Mouse (Mus musculus) layer of hippocampus, adult 9-11 months (tissue): ENCODE measurements around the gene Necap1.

Experiments
- DNase-seq: peaks from one replicate; pipeline ENCODE4 v3.0.0; 2022

Necap1 gene

DNA sequence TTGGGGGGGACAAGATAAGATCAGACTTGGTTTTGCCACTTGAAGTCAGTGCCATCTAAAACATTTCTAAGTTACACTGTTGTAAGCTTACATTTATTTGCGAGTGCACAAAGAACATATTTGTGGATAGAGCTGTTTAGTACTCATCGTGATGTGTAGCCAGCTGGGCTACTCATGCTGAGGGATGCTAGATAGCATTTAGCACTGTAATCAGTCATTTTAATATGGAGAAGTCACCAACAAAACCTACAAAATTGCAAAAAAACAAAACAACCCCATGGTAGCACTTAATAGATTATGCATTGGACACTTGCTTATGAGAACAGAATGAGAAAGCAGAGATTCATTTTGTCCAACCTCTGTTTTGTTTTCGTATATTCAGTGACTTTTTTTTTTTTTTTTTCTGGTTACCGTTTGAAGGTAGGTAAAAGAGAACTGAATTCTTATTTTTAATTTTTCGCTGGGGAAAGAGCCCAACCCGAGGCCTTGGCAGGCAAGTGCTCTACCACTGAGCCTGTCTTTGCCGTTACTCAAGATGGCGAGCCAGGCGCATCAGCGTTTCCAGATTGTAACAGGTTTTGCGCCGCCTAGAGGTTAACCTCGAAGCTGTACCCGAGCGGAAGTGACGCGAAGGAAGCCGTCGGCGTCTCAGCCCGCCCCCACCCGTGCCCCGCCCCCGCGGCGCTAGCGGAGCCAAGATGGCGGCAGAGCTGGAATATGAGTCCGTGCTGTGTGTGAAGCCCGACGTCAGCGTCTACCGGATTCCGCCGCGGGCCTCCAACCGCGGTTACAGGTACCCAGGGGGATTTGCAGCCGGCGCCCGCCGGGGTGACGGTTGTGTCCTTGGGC is at the start of gene Necap1:
TSS of gene Necap1 (plus strand) at position 604 of the 849 bp plus-strand sequence.
- peak; percentile 97 for DNase-seq

DNA sequence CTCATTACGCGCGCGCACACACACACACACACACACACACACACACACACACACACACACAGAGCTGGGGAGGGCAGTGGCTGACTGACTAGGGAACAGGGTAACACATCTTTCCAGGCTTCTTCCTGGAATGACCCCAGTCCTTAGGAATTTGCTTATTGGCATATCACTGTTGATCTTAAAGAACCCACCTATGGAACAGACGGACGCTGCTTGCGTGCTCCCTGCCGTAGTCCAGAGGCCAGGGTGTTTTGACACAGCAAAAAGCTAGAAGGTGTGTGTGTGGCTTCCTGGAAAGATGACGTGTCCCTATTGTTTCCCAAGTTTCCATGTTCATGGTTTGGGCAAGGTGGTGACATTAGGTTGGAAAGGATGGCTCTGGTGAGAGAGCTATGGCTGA is 49.1 kb upstream of the Necap1 start:
- DNase-seq: no peak

- DNase-seq: peak; percentile 87
These were observed 48.1 kb upstream of the Necap1 start for GRCm38 (mm10) chr6:122825923-122826742.

GRCm38 (mm10) chr6:122828086-122828485 is 46.2 kb upstream of the Necap1 start:
- DNase-seq: no peak

GRCm38 (mm10) chr6:122832880-122833279 is 41.4 kb upstream of the Necap1 start:
- no peak for DNase-seq

DNA sequence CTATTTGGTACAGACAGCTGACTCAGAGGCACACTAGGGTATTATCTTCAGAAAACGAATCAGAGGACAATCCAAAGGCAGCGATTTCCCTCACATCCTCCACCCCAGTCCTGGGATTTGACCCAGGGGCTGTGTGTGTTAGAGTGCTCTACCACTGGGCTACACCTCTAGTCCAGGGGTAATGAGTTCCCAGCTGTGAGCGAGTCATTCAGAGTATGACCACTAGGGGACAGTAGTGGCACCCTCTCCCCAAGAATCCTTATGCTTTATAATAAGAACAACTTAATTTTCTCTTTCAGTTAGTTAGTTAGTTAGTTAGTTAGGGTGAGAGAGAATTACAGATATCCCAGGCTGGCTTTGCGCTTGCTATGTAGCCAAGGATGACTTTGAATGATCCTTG is 39.9 kb upstream of the Necap1 start:
- no peak for DNase-seq

- no peak for DNase-seq
These were observed 37.3 kb upstream of the Necap1 start for GRCm38 (mm10) chr6:122836974-122837373.

- no peak for DNase-seq
These were observed 36.7 kb upstream of the Necap1 start for GRCm38 (mm10) chr6:122837539-122837938.

GRCm38 (mm10) chr6:122843759-122844158 is 30.5 kb upstream of the Necap1 start:
- no peak for DNase-seq

- no peak for DNase-seq
These were observed 21.6 kb upstream of the Necap1 start for GRCm38 (mm10) chr6:122852696-122853095.

- DNase-seq: no peak
These were observed 19.7 kb upstream of the Necap1 start for GRCm38 (mm10) chr6:122854552-122854951.

DNA sequence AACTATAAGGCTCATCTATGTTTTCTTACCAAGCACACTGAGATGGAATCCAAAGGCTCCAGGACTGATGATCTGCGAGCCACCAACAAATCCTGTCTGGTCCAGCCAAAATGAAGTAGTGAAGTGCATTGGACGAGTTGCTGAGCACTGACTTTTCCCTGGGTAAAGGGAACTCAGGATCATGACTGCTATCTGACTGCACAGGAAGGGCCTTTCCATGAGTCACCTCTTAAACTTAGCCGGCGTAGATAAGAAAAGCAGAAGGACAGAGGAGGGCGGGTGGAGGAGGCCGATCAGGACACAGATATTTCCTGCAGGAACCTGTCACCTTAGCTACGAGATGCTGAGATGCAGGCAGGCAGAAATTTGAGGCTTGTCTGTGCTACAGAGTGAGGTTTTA is 18.3 kb upstream of the Necap1 start, which contains the start of gene C3ar1:
TSS of gene C3ar1 (minus strand) at position 207 of the 400 bp plus-strand sequence.
- peak; percentile 44 for DNase-seq

DNA sequence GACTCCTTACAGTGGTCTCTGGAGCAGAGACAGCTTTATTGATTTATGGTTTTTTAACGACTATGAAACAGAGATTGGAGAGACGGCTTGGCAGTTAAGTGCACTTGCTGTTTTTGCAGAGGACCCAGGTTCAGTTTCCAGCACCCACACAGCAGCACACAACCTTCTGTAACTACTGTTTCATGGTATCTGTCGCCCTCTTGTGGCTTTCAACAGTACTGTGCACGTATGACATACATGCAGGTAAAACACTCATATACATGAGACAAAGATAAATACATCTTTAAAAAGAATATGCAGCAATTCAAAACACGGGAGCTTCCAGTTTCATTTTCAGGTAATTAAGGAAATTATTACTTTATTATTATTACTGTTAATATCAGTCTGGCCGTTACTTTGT is 11.8 kb upstream of the Necap1 start:
- DNase-seq: no peak

- DNase-seq: peak; percentile 53
These were observed 11.4 kb upstream of the Necap1 start for GRCm38 (mm10) chr6:122862871-122863270.

- DNase-seq: no peak
These were observed 6.4 kb upstream of the Necap1 start for GRCm38 (mm10) chr6:122867914-122868313.

GRCm38 (mm10) chr6:122869846-122870245 is 4.4 kb upstream of the Necap1 start:
- no peak for DNase-seq

DNA sequence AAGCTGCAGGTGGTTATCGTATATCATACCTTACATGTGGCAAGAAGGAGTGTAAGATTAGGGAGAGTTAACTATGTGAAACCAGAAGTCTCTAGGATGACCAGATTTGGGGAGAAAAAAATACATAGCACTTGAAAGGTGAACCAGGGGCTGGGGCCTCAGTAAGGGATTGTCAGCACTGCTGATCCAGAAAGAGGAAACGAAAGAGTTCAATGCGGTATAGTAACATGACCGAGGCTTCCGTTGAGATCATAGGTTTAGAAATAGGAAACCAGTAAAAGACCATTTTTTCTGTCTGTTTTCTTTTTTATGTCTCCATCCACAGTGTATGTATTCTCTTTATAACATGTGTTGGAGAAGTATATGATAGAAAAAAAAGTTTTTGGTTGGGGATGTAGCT is 1.5 kb upstream of the Necap1 start:
- peak; percentile 52 for DNase-seq

DNA sequence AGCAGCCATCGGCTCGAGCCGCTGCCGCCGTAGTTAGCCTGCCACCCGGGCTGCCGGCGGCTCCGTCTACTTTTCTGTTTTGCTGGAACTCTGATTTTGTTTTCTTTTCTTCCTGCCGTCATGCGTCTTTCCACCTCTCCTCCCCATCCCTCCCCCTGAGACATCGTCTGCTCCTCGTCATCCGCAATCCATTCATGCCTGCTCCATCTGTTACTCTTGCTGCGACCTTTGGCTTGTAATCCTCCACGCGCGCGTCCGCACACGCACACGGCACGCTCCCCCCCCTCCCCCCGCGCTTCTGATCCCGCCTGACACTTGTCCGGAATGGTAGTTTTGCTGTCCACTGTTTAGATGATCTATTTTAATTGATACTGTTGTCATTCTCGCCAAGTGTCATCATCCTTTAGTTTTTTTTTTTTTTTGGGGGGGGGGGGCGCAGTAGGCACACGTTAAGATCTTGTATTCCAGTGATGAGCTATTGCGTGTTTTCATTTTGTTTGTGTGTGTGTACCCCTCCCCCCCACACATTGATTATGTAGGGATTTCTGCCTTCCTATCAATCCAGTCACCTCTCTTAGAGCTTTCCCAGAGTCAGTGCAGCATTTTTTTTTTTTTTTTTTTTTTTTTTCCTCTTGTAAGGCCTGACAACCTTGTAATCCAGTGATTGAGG is 581 bp downstream of the Necap1 start:
- no peak for DNase-seq

DNA sequence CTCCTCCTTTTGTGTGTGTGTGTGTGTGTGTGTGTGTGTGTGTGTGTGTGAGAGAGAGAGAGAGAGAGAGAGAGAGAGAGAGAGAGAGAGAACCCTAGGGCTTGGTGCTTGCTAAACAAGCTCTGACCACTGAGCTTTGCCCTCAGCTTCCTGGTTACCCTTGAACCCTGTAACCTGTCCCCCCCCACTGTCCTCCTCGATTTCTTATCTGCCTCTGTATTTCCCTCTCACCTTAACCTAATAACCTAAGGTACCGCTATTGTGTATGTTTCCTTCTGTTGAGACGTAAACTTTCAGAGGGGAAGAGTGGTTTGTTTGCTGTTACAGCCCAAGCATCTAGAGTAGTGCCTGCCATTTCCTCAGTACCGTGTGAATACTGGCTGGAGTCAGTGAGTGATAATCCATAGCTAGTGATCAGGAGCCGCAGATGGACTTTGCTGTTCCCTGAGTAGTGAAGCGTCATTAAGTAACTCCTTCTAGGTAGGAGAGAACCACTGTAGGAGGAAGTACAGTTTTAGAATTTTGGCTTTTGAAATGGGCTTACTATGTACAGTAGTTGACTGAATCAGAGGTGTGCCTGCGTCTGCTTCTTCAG is 5.0 kb downstream of the Necap1 start:
- DNase-seq: no peak

GRCm38 (mm10) chr6:122879781-122880505 is 5.7 kb downstream of the Necap1 start:
- no peak for DNase-seq

DNA sequence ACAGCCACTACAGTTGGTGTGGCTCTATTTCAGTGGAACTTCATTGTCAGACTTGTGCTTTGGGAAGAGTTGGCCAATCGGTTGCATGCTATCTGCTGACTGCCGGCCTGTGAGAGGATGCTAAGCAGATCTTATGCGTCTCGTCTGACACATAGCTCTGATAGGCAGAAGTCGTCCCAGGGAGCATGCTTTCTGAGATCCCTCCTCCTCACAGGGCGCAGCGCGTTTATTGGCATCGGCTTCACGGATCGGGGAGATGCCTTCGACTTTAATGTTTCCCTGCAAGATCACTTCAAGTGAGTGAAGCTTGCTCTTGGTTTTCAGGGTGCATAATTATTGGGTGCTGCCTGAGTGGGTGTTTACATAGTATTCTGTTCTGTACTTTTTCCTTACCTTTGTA is 7.0 kb downstream of the Necap1 start:
- no peak for DNase-seq

- DNase-seq: no peak
These were observed 9.3 kb downstream of the Necap1 start for GRCm38 (mm10) chr6:122883603-122884002.
